Mouse (Mus musculus): ENCODE measurements around the gene Grin2d. TPM values are rescaled to one million over a fixed set of nuclear protein-coding genes. Genes with fewer than 3 reads are reported as not detected.

The Grin2d gene
- polyA plus RNA-seq, 1 experiment = 0.43 TPM

GRCm38 (mm10) chr7:45853089-45853488 lies 25.1 kb downstream of the Grin2d start:
- H3K9ac ChIP-seq (ENCODE audit: low read depth, poor library complexity, severe bottlenecking) = no peak overlapping the region
- no peaks in the 10 kb centered on the region for H3K27me3 ChIP-seq (ENCODE audit: control insufficient read depth, insufficient read depth, low read length, poor library complexity, severe bottlenecking)
- H3K9me3 ChIP-seq (replicated peaks; ENCODE audit: control insufficient read depth, insufficient read depth, low read length, poor library complexity, severe bottlenecking) = no peaks in the 10 kb centered on the region
- no peaks in the 10 kb centered on the region for H3K36me3 ChIP-seq (ENCODE audit: control insufficient read depth, insufficient read depth, low read length, poor library complexity, severe bottlenecking)
- no peak overlapping the region for H3K27ac ChIP-seq (ENCODE audit: insufficient read depth, low read length)
- TF ChIP-seq POLR2A (IDR thresholded peaks at IDR 0.05; ENCODE audit: insufficient read depth, low read length) (no peak), EP300 (IDR thresholded peaks at IDR 0.05; ENCODE audit: insufficient read depth, low read depth, low read length) (no peak), CTCF (IDR thresholded peaks at IDR 0.05; ENCODE audit: low read depth, low read length) (no peak)
- no peak overlapping the region for H3K4me3 ChIP-seq (ENCODE audit: low read depth, low read length)
- H3K4me1 ChIP-seq (ENCODE audit: control insufficient read depth, insufficient read depth, low read length) = peaks cover 3% of the 10 kb centered on the region

GRCm38 (mm10) chr7:45850661-45851060 lies 27.5 kb downstream of the Grin2d start:
- H3K27ac ChIP-seq (ENCODE audit: insufficient read depth, low read length) = no peak overlapping the region
- no peaks in the 10 kb centered on the region for H3K9me3 ChIP-seq (replicated peaks; ENCODE audit: control insufficient read depth, insufficient read depth, low read length, poor library complexity, severe bottlenecking)
- H3K4me1 ChIP-seq (ENCODE audit: control insufficient read depth, insufficient read depth, low read length) = no peaks in the 10 kb centered on the region
- TF ChIP-seq EP300 (IDR thresholded peaks at IDR 0.05; ENCODE audit: insufficient read depth, low read depth, low read length) (no peak), CTCF (IDR thresholded peaks at IDR 0.05; ENCODE audit: low read depth, low read length) (no peak), POLR2A (IDR thresholded peaks at IDR 0.05; ENCODE audit: insufficient read depth, low read length) (no peak)
- H3K36me3 ChIP-seq (ENCODE audit: control insufficient read depth, insufficient read depth, low read length, poor library complexity, severe bottlenecking) = no peaks in the 10 kb centered on the region
- H3K4me3 ChIP-seq (ENCODE audit: low read depth, low read length) = no peak overlapping the region
- H3K27me3 ChIP-seq (ENCODE audit: control insufficient read depth, insufficient read depth, low read length, poor library complexity, severe bottlenecking) = no peaks in the 10 kb centered on the region
- H3K9ac ChIP-seq (ENCODE audit: low read depth, poor library complexity, severe bottlenecking) = no peak overlapping the region

GRCm38 (mm10) chr7:45848447-45849027 lies 29.6 kb downstream of the Grin2d start:
- TF ChIP-seq EP300 (IDR thresholded peaks at IDR 0.05; ENCODE audit: insufficient read depth, low read depth, low read length) (no peak), CTCF (IDR thresholded peaks at IDR 0.05; ENCODE audit: low read depth, low read length) (no peak)
- no peak overlapping the region for H3K4me3 ChIP-seq (ENCODE audit: low read depth, low read length)
- H3K4me1 ChIP-seq (ENCODE audit: control insufficient read depth, insufficient read depth, low read length) = no peaks in the 10 kb centered on the region
- H3K36me3 ChIP-seq (ENCODE audit: control insufficient read depth, insufficient read depth, low read length, poor library complexity, severe bottlenecking) = no peaks in the 10 kb centered on the region
- no peaks in the 10 kb centered on the region for H3K27me3 ChIP-seq (ENCODE audit: control insufficient read depth, insufficient read depth, low read length, poor library complexity, severe bottlenecking)
- no peak overlapping the region for H3K27ac ChIP-seq (ENCODE audit: insufficient read depth, low read length)
- H3K9ac ChIP-seq (ENCODE audit: low read depth, poor library complexity, severe bottlenecking) = no peak overlapping the region
- H3K9me3 ChIP-seq (replicated peaks; ENCODE audit: control insufficient read depth, insufficient read depth, low read length, poor library complexity, severe bottlenecking) = no peaks in the 10 kb centered on the region

- Histone ChIP-seq H3K36me3 (ENCODE audit: control insufficient read depth, insufficient read depth, low read length, poor library complexity, severe bottlenecking) (no peaks in the 10 kb centered on the region), H3K4me3 (ENCODE audit: low read depth, low read length) (no peak overlapping the region), H3K27me3 (ENCODE audit: control insufficient read depth, insufficient read depth, low read length, poor library complexity, severe bottlenecking) (no peaks in the 10 kb centered on the region), H3K27ac (ENCODE audit: insufficient read depth, low read length) (no peak overlapping the region), H3K9ac (ENCODE audit: low read depth, poor library complexity, severe bottlenecking) (no peak overlapping the region), H3K9me3 (replicated peaks; ENCODE audit: control insufficient read depth, insufficient read depth, low read length, poor library complexity, severe bottlenecking) (no peaks in the 10 kb centered on the region), H3K4me1 (ENCODE audit: control insufficient read depth, insufficient read depth, low read length) (no peaks in the 10 kb centered on the region)
- no peak for TF ChIP-seq EP300 (IDR thresholded peaks at IDR 0.05; ENCODE audit: insufficient read depth, low read depth, low read length)
- TF ChIP-seq CTCF (IDR thresholded peaks at IDR 0.05; ENCODE audit: low read depth, low read length) = no peak
- no peak for TF ChIP-seq POLR2A (IDR thresholded peaks at IDR 0.05; ENCODE audit: insufficient read depth, low read length)
These were observed 35.0 kb downstream of the Grin2d start for GRCm38 (mm10) chr7:45842950-45843744.

GRCm38 (mm10) chr7:45833924-45834323 lies 44.3 kb downstream of the Grin2d start:
- Histone ChIP-seq H3K4me3 (ENCODE audit: low read depth, low read length) (peak overlapping the region; percentile 72), H3K4me1 (ENCODE audit: control insufficient read depth, insufficient read depth, low read length) (no peaks in the 10 kb centered on the region), H3K27ac (ENCODE audit: insufficient read depth, low read length) (no peak overlapping the region), H3K36me3 (ENCODE audit: control insufficient read depth, insufficient read depth, low read length, poor library complexity, severe bottlenecking) (peaks cover 3% of the 10 kb centered on the region; the same call in 1 of the 2 replicates), H3K9ac (ENCODE audit: low read depth, poor library complexity, severe bottlenecking) (peak overlapping the region; percentile 83), H3K27me3 (ENCODE audit: control insufficient read depth, insufficient read depth, low read length, poor library complexity, severe bottlenecking) (peaks cover 14% of the 10 kb centered on the region), H3K9me3 (replicated peaks; ENCODE audit: control insufficient read depth, insufficient read depth, low read length, poor library complexity, severe bottlenecking) (no peaks in the 10 kb centered on the region)
- TF ChIP-seq POLR2A (IDR thresholded peaks at IDR 0.05; ENCODE audit: insufficient read depth, low read length) = no peak
- TF ChIP-seq CTCF (IDR thresholded peaks at IDR 0.05; ENCODE audit: low read depth, low read length) = no peak
- TF ChIP-seq EP300 (IDR thresholded peaks at IDR 0.05; ENCODE audit: insufficient read depth, low read depth, low read length) = no peak

GRCm38 (mm10) chr7:45833148-45833790 lies 44.9 kb downstream of the Grin2d start:
- H3K4me3 ChIP-seq (ENCODE audit: low read depth, low read length) = peak overlapping the region; percentile 72
- H3K4me1 ChIP-seq (ENCODE audit: control insufficient read depth, insufficient read depth, low read length) = no peaks in the 10 kb centered on the region
- no peak overlapping the region for H3K27ac ChIP-seq (ENCODE audit: insufficient read depth, low read length)
- H3K27me3 ChIP-seq (ENCODE audit: control insufficient read depth, insufficient read depth, low read length, poor library complexity, severe bottlenecking) = peaks cover 14% of the 10 kb centered on the region
- H3K9me3 ChIP-seq (replicated peaks; ENCODE audit: control insufficient read depth, insufficient read depth, low read length, poor library complexity, severe bottlenecking) = no peaks in the 10 kb centered on the region
- H3K36me3 ChIP-seq (ENCODE audit: control insufficient read depth, insufficient read depth, low read length, poor library complexity, severe bottlenecking) = peaks cover 9% of the 10 kb centered on the region
- TF ChIP-seq EP300 (IDR thresholded peaks at IDR 0.05; ENCODE audit: insufficient read depth, low read depth, low read length) (no peak), POLR2A (IDR thresholded peaks at IDR 0.05; ENCODE audit: insufficient read depth, low read length) (no peak)
- H3K9ac ChIP-seq (ENCODE audit: low read depth, poor library complexity, severe bottlenecking) = peak overlapping the region; percentile 83
